Mouse (Mus musculus): Measurements from ENCODE around the gene Med6. TPM values are rescaled to one million over a fixed set of nuclear protein-coding genes. Genes with fewer than 3 reads are reported as not detected.
A peak's percentile ranks its signal among the peaks of the same experiment; 100 is the strongest.

Med6 gene
- 10 to 100 TPM; 22.1 to 24.9 TPM for total RNA-seq (2021)

- DNase-seq (ENCODE audit: extremely low spot score in 1 of 2, low spot score in 2 of 2), result peak; percentile 91 to 96
- intact Hi-C loops (cut with DNase I), result no loop called here
These were observed at the start of gene Med6 for GRCm38 (mm10) chr12:81594902-81595671. Med6 (minus strand) TSS chr12:81595008.

DNA sequence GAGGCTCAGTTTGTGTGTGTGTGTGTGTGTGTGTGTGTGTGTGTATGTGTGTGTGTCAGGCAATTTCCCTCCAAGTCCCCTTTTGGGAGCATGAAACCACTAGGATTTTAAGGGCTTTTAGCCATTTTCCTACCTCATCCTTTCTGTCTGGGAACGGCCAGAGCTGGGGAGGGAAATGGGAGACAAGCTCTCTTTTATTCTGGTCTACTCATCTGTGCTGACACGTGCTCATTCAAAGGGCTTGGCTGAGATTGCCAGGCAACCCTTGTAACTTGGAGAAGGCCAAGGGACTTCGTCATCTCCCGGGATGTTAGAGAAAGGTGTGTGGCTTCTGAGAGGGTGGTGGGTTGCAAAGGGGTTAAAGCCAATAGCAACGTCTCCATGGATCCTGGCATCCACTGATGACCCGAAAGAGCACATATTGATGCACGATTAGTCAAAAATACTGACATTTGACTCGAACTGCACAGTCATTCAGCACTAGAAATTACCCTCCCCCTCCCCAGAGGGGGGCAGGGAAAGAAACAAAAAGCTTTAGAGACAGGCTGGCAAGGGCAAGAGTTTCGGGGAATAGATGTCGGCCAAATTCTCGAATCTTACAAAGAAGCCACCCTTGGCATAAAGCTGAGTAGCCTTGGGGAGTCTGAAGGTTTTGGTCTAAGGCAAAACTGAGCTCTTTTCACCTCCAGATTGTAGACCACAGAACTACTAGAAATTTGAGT, 47.7 kb upstream of the Med6 start:
- no peak for DNase-seq (ENCODE audit: extremely low spot score in 1 of 2, low spot score in 2 of 2)
- intact Hi-C loops (cut with DNase I), result no loop called here

- DNase-seq (ENCODE audit: extremely low spot score in 1 of 2, low spot score in 2 of 2), result no peak
- intact Hi-C loops (cut with DNase I), result no loop called here
These were observed 45.8 kb upstream of the Med6 start for GRCm38 (mm10) chr12:81640656-81641055.

DNA sequence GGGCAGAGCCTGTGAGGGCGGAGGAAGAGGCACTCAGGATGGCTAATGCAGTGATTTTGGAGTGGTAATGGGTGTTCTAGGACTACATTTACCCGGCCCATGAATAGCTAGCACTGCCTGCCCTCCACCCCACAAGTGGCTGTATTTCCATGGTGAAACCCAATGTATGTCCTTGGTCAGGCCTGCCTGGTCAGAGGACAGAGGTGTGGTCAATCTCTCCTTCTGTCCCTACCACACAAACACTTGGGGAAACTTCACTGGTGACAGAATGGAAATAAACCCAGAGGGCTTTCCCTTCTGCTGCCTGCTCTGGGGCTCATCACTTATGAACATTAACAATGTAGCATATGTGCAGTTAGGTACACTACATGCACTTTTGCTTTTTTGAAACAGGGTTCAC, 38.4 kb upstream of the Med6 start:
- no peak for DNase-seq (ENCODE audit: extremely low spot score in 1 of 2, low spot score in 2 of 2)
- intact Hi-C loops (cut with DNase I), result loop anchor here (5.0 kb wide), 2 partner anchors 49 to 149 kb away; partner anchors contain the start of gene Map3k9

- intact Hi-C loops (cut with DNase I), result loop anchor here (5.0 kb wide), 2 partner anchors 50 to 150 kb away; partner anchors contain the start of gene Map3k9
These were observed 37.0 kb upstream of the Med6 start for GRCm38 (mm10) chr12:81631661-81632401.

GRCm38 (mm10) chr12:81630915-81631660, 36.3 kb upstream of the Med6 start, which contains the start of gene Ttc9:
Ttc9 (plus strand) TSS chr12:81631249.
- intact Hi-C loops (cut with DNase I), result loop anchor here (5.0 kb wide), 2 partner anchors 51 to 151 kb away; partner anchors contain the start of gene Map3k9
- DNase-seq (ENCODE audit: extremely low spot score in 1 of 2, low spot score in 2 of 2), result peak; percentile 32 to 78

More at GRCm38 (mm10) chr12:81631661-81632401, 37.0 kb upstream of the Med6 start:
- peak; percentile 22 to 55 for DNase-seq (ENCODE audit: extremely low spot score in 1 of 2, low spot score in 2 of 2)

DNA sequence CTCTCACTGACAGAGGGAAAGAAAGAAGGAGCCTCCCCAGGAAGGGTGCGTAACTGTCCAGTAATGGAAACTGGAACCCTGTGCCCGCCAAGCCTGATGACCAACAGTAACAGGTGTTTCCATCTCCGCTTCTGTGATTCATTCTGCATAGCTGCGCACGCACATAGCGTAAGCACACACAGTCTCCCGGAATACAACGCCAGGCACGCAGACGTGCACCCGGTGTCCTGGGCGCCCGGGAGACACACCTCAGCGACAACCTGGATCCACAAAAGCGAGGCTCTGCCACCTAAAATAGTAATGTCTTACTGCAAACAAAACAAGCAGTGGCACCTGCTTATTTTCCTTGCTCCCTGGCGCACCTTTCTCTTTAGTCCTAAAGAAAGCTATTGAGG, 35.7 kb upstream of the Med6 start:
- intact Hi-C loops (cut with DNase I), result loop anchor here (5.0 kb wide), 2 partner anchors 52 to 152 kb away; partner anchors contain the start of gene Map3k9
- DNase-seq (ENCODE audit: extremely low spot score in 1 of 2, low spot score in 2 of 2), result peak; percentile 46 to 55

GRCm38 (mm10) chr12:81628091-81628490, 33.3 kb upstream of the Med6 start:
- DNase-seq (ENCODE audit: extremely low spot score in 1 of 2, low spot score in 2 of 2), result no peak
- intact Hi-C loops (cut with DNase I), result no loop called here

DNA sequence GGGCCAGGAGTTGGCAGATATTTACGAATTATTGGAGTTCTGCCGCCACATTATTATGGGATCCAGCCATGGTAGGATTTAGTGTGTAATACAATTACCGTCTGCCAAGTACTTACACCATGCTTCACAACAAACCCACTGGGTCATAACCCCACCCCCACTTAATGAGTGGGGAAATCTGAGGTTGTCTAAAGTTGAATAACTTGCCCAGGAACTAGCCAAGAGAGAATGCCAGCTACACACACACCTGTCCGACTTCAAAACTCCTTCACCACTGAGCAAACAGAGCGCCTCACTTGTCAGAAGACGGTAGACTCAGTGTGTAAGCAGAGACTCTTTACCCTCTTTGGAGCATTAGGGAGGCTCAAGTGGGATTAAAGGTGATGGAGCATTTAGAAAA, 32.6 kb upstream of the Med6 start:
- DNase-seq (ENCODE audit: extremely low spot score in 1 of 2, low spot score in 2 of 2), result no peak
- intact Hi-C loops (cut with DNase I), result no loop called here

- intact Hi-C loops (cut with DNase I), result no loop called here
- no peak for DNase-seq (ENCODE audit: extremely low spot score in 1 of 2, low spot score in 2 of 2)
These were observed 31.5 kb upstream of the Med6 start for GRCm38 (mm10) chr12:81626226-81626861.

- intact Hi-C loops (cut with DNase I), result no loop called here
- DNase-seq (ENCODE audit: extremely low spot score in 1 of 2, low spot score in 2 of 2), result no peak
These were observed 28.6 kb upstream of the Med6 start for GRCm38 (mm10) chr12:81623377-81623776.

DNA sequence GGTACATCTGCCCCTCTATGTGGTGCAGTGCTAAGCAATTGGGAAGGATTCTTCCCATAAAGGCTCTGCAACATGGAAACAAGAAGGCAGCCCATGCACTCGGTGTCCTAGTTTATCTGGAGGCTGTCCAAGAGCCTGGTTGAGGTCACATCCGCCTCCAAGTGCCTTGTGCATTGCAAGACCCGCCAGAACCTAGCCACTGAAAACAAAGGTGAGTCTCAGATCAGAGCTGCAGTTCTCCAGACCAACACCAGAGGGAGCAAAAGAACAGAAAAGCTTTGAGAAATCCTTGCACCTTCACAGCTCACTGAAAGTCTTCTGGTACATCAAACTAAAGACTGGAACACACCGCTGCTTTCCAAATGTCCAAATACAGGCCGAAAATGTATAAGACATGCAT, 24.5 kb upstream of the Med6 start:
- peak; percentile 62 to 63 for DNase-seq (ENCODE audit: extremely low spot score in 1 of 2, low spot score in 2 of 2)
- intact Hi-C loops (cut with DNase I), result loop anchor here (1.0 to 5.0 kb wide), 3 partner anchors 68 to 169 kb away; no protein-coding TSS in a partner anchor

DNA sequence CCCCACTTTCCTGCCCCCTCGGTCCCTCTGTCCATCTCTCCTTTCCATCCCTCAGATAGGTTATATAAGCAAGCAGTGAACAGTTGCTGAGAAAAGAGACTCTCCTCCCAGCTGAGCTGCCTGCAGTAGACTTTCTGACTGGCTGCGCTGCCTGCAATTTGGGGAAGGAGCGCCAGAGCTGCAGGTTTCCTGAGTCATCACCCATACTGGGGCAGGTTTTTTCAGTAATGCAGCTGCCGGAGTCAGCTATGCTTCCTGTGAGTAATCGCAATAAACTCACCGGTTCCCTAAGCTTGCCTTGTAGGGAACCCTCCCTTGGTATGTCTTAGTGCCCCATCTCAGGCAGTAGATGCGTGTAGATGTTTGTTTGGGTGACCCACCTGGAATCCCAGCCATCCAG, 22.2 kb upstream of the Med6 start:
- intact Hi-C loops (cut with DNase I), result loop anchor here (5.0 kb wide), 2 partner anchors 70 to 85 kb away; no protein-coding TSS in a partner anchor
- DNase-seq (ENCODE audit: extremely low spot score in 1 of 2, low spot score in 2 of 2), result no peak

- no peak for DNase-seq (ENCODE audit: extremely low spot score in 1 of 2, low spot score in 2 of 2)
- intact Hi-C loops (cut with DNase I), result loop anchor here (5.0 kb wide), 2 partner anchors 71 to 86 kb away; no protein-coding TSS in a partner anchor
These were observed 21.0 kb upstream of the Med6 start for GRCm38 (mm10) chr12:81615807-81616206.

GRCm38 (mm10) chr12:81609445-81609844, 14.6 kb upstream of the Med6 start:
- DNase-seq (ENCODE audit: extremely low spot score in 1 of 2, low spot score in 2 of 2), result no peak
- intact Hi-C loops (cut with DNase I), result no loop called here

- DNase-seq (ENCODE audit: extremely low spot score in 1 of 2, low spot score in 2 of 2), result no peak
- intact Hi-C loops (cut with DNase I), result no loop called here
These were observed 10.4 kb upstream of the Med6 start for GRCm38 (mm10) chr12:81604995-81605784.
